Mouse (Mus musculus) G1E (cell line): ENCODE data around the gene Cct3.
"Not testable (repeated sequence)": the region's sequence is repeated elsewhere in the genome, so short reads cannot be mapped to it uniquely, and the experiment has no call there.

ENCODE experiments used
- CTCF ChIP-seq: IDR thresholded peaks from 2 replicates; pipeline ENCODE4 v1.5.1; 2012; ENCODE audit warnings: low read depth, low read length, inconsistent platforms, mixed read lengths
- GATA1 ChIP-seq: IDR thresholded peaks from 2 replicates; pipeline ENCODE4 v1.6.1; 2012; ENCODE audit warnings: borderline replicate concordance, low read length, inconsistent platforms, mixed read lengths
- POLR2AphosphoS5 ChIP-seq: IDR thresholded peaks from 2 replicates; pipeline ENCODE4 v1.6.1; 2012; ENCODE audit warnings: low read depth, low read length, inconsistent platforms; ENCODE audit not compliant: insufficient replicate concordance

DNA sequence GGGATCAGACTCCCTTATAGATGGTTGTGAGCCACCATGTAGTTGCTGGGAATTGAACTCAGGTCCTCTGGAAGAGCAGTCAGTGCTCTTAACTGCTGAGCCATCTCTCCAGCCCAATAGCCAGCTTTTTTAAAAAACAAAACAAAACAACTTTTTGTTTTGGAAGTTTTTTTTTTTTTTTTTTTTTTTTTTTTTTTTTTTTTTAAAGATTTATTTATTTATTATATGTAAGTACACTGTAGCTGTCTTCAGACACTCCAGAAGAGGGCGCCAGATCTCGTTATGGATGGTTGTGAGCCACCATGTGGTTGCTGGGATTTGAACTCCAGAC, 11.4 kb upstream of the Cct3 start:
- TF ChIP-seq POLR2AphosphoS5, CTCF, GATA1: not testable (repeated sequence)
